Mouse (Mus musculus) stomach, embryonic 16.5 days (tissue): Measurements from ENCODE around the gene Rpl23. TPM values are rescaled to one million over a fixed set of nuclear protein-coding genes. Genes with fewer than 3 reads are reported as not detected.

Source experiments
- ATAC-seq: fragments of 200-750 bp; cut with Nextera tagmentation; 2 replicates; pipeline ENCODE4 v1.8.0; 2017; ENCODE audit warnings: moderate number of reproducible peaks, moderate TSS enrichment; ENCODE audit not compliant: insufficient read depth, low FRiP score
- H3K27ac ChIP-seq: fragments of 300-500 bp; sonication (generic); 2 replicates; pipeline ENCODE4 v1.5.1; 2014; ENCODE audit warnings: low read length
- H3K27me3 ChIP-seq: fragments of 300-500 bp; sonication (generic); 2 replicates; pipeline ENCODE4 v1.6.1; 2014; ENCODE audit warnings: low read length, control low read depth, mixed read lengths; ENCODE audit not compliant: control insufficient read depth, insufficient read depth
- H3K36me3 ChIP-seq: fragments of 300-500 bp; sonication (generic); 2 replicates; pipeline ENCODE4 v1.6.1; 2014; ENCODE audit warnings: low read length; ENCODE audit not compliant: control insufficient read depth, insufficient read depth
- H3K4me1 ChIP-seq: fragments of 300-500 bp; sonication (generic); 2 replicates; pipeline ENCODE4 v1.6.1; 2014; ENCODE audit warnings: low read length, control low read depth, mixed read lengths; ENCODE audit not compliant: control insufficient read depth, insufficient read depth
- H3K4me2 ChIP-seq: fragments of 300-500 bp; sonication (generic); 2 replicates; pipeline ENCODE4 v1.6.1; 2014; ENCODE audit warnings: low read depth, low read length, mixed read lengths
- H3K4me3 ChIP-seq: fragments of 300-500 bp; sonication (generic); replicated peaks from 2 replicates; pipeline ENCODE4 v1.5.1; 2014; ENCODE audit warnings: mild to moderate bottlenecking, low read length
- H3K9ac ChIP-seq: fragments of 300-500 bp; sonication (generic); 2 replicates; pipeline ENCODE4 v1.6.1; 2014; ENCODE audit warnings: low read length
- H3K9me3 ChIP-seq: fragments of 300-500 bp; sonication (generic); replicated peaks from 2 replicates; pipeline ENCODE4 v1.6.1; 2016; ENCODE audit warnings: low read length, control low read depth; ENCODE audit not compliant: control insufficient read depth
- WGBS: fragments of 180-500 bp; shearing (Covaris S2); extraction: QIAGEN DNeasy Blood & Tissue Kit; methylation state at CpG from one replicate; pipeline ENCODE4 v1.1.7; 2014; 5-methylcytosine and 5-hydroxymethylcytosine counted together
- polyA plus RNA-seq: library from polyadenylated mRNA; unstranded; fragments of >200 nt; fragmentation: Nextera tagmentation; extraction: Ambion mirVana; gene quantifications from 2 replicates; pipeline ENCODE4 v1.2.1, GENCODE M21; 2015

Gene Rpl23
- polyA plus RNA-seq, 1 experiment from 2014 or later = 586 TPM

DNA sequence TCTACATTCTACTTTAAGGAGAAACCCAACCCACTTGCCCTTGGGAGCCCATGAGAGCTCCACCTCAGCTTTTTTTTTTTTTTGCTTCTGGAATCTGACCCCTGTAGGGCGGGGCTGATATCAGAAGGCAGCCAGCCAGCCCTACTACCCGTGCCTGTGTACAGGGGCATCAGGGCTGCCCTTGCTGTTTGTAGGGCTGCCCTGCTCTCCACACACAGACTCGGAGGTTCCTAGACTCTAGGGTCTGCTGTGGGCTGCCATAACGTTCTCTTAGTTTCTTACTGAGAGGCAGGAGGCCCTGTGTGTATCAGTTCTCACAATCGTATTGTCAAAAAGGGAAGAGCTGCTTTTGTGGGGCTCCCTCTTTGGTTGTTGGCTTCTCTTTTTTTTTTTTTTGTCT is 35.1 kb upstream of the Rpl23 start:
- Histone ChIP-seq H3K36me3 (no peaks in the 10 kb centered on the region), H3K4me3 (no peak overlapping the region), H3K27ac (peak overlapping the region; percentile 78), H3K9me3 (no peaks in the 10 kb centered on the region), H3K4me2 (0 out of 2 replicates have a peak overlapping the region, but pooled peaks have one; percentile 6), H3K4me1 (peaks cover 72% of the 10 kb centered on the region), H3K9ac (no peak overlapping the region), H3K27me3 (no peaks in the 10 kb centered on the region)
- peak; percentile 31; the same call in 1 of the 2 replicates for ATAC-seq
- WGBS = 28% methylated on average over 5 of the region's 5 CpGs

DNA sequence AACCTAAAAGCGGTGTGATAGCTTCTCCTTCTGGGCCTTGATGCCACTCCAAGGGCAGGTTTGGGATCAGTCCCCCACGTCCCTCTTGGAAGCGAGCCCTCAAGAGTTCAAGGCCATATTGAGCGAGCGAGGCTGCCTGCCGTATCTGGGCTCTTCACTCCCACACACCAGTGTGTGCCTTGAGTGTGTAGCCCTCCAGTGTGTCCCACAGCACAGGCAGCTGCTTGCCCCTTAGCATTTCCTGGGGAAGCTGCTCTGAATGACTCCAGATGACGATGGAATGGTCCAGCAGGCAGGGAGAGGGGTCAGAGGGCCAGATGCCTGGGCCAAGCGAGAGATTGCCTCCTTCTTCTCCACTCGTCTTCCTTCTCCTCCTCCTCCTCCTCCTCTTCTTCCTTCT is 34.7 kb upstream of the Rpl23 start:
- peaks cover 76% of the 10 kb centered on the region for H3K4me1 ChIP-seq

DNA sequence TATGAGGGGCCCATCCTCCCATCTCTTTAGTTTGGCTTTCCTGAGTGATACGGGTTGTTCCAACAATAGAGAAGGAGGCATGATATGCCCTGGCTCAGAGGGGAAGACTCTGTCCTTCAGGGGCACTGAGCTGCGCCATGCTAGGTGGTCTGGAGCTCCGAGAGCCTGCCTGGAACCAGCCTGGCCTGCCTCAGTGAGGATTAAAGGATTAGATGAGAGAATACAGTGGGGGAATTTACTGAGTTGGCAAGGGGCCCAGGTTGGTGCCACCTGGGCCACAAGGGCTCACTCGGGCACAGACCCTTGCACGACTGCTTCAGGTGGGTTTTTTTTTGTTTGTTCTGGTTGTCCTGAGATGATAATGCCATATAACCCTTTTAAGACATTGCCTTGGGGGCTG is 33.9 kb upstream of the Rpl23 start:
- H3K4me1 ChIP-seq = peaks cover 77% of the 10 kb centered on the region
- no peaks in the 10 kb centered on the region for H3K36me3 ChIP-seq
- H3K27ac ChIP-seq = peak overlapping the region; percentile 78
- ATAC-seq = no peak
- H3K9ac ChIP-seq = 0 out of 2 replicates have a peak overlapping the region, but pooled peaks have one; percentile 27
- no peaks in the 10 kb centered on the region for H3K9me3 ChIP-seq
- no peak overlapping the region for H3K4me2 ChIP-seq
- H3K4me3 ChIP-seq = no peak overlapping the region
- 57% methylated on average over 5 of the region's 5 CpGs for WGBS
- H3K27me3 ChIP-seq = no peaks in the 10 kb centered on the region

More for the DNA sequence above, 34.7 kb upstream of the Rpl23 start:
- Histone ChIP-seq H3K27ac (peak overlapping the region; percentile 78), H3K36me3 (no peaks in the 10 kb centered on the region), H3K4me3 (no peak overlapping the region), H3K9ac (0 out of 2 replicates have a peak overlapping the region, but pooled peaks have one; percentile 46), H3K27me3 (no peaks in the 10 kb centered on the region), H3K4me2 (0 out of 2 replicates have a peak overlapping the region, but pooled peaks have one; percentile 6), H3K9me3 (no peaks in the 10 kb centered on the region)
- 40% methylated on average over 9 of the region's 9 CpGs for WGBS
- no peak for ATAC-seq

DNA sequence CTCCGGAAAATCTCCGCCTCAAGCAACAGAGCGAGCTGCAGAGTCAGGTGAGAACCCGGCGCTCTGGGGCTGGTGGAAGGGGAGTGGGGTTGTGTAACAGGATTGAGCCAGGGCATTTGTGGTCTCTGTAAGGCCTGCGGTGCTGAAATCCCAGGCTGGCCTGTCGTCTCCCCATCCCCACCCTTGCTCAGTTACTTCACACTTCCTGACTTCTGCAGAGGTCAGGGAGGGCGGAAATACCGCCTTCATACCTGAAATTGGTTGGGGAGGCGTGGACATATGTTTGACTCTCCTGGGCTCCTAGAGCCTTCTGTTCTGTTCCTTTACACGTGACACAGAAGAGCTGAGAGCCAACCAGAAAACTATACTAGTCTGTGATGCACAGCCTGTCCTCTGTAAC is 33.5 kb upstream of the Rpl23 start:
- H3K27me3 ChIP-seq = no peaks in the 10 kb centered on the region
- WGBS = 67% methylated on average over 11 of the region's 11 CpGs
- peak overlapping the region; percentile 27; the same call in 1 of the 2 replicates for H3K9ac ChIP-seq
- H3K4me3 ChIP-seq = no peak overlapping the region
- H3K4me2 ChIP-seq = no peak overlapping the region; the same call in 1 of the 2 replicates
- no peaks in the 10 kb centered on the region for H3K36me3 ChIP-seq
- no peaks in the 10 kb centered on the region for H3K9me3 ChIP-seq
- peak overlapping the region; percentile 78 for H3K27ac ChIP-seq
- ATAC-seq = no peak
- H3K4me1 ChIP-seq = peaks cover 77% of the 10 kb centered on the region

DNA sequence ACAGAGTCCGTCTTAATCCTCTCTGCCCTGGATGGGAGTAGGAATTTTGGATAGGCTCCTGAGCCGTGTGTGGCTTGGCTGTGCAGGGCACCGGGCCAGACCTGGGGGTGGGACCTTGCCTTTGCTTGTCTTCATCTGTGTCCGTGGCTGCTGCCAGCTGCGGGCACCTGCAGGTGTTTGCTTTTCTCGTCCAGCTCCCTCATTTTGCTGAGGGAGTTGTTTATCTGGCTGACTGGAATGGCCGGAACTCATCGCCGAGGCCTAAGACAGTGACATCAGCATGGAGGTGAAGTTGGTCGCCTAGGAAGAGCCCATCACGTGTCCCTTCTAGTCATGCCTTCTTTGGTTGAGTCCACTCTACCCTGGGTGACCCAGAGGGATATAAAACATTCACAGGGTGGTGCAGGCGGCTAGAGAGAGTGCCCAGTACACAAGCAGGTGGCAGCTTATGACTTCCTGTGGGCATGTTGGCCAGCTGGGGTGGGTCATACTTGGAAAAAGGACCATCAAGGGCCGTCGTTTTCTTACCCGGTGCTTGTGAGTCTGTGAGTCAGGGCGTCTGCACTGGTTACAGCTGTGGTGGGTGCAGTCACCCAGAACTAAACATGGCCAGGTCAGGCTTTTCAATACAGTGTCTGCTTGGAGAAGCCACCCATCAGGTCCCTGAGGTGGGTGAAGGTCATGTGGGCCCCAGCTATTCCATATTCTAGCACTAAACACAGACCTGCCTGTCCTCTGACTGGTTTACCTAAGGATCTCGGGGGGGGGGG is 31.7 kb upstream of the Rpl23 start:
- no peak for ATAC-seq
- Histone ChIP-seq H3K4me1 (peaks cover 86% of the 10 kb centered on the region), H3K36me3 (no peaks in the 10 kb centered on the region), H3K9me3 (no peaks in the 10 kb centered on the region), H3K27me3 (no peaks in the 10 kb centered on the region), H3K4me3 (no peak overlapping the region), H3K27ac (peak overlapping the region; percentile 61), H3K4me2 (no peak overlapping the region), H3K9ac (peak overlapping the region; percentile 32; the same call in 1 of the 2 replicates)
- WGBS = 58% methylated on average over 17 of the region's 17 CpGs

DNA sequence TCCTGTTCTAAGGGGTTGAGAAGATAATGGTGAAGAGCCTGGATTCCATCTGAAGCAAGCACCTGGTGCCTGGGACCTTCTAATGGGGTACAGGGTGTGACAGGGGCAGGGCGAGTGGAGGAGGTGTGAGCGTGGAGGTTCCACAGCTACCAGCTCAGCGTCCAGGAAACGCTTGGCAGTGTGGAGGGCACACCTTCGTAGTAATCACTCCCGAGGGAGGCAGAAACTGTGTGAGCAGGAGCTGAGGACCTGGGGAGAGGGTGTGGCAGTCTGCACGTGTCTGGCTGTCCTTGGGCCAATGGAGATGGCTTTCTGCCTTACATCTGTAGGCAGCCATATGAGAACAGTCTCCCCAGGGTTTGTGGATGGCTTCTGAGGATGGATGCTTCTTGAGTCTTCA is 30.8 kb upstream of the Rpl23 start:
- peak; percentile 57 for ATAC-seq
- Histone ChIP-seq H3K9ac (no peak overlapping the region; the same call in 1 of the 2 replicates), H3K4me2 (no peak overlapping the region), H3K27me3 (no peaks in the 10 kb centered on the region), H3K9me3 (no peaks in the 10 kb centered on the region), H3K36me3 (no peaks in the 10 kb centered on the region), H3K4me1 (peaks cover 86% of the 10 kb centered on the region), H3K4me3 (no peak overlapping the region), H3K27ac (peak overlapping the region; percentile 61)
- 42% methylated on average over 7 of the region's 7 CpGs for WGBS

DNA sequence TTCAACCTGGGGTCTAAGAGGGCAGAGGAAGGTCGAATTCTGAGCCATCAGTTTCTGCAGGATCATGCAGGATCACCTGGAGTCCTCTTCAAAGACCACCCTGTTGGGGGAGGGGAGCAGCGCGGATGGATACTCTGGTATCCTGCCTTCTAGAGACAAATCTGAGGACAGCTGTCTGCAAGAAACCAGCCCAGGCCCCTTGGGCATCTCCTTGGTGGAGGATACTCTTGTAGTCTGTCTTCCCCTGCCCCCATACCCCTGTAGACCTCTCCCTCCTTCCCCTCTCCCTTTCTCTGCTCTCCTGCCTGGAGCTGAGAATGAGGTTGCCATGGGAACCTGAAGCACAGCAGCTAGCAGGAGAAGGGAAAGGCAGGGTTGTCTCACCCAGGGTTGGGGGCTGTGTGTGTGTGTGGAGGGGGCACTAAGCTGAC is 30.3 kb upstream of the Rpl23 start:
- peak overlapping the region; percentile 61 for H3K27ac ChIP-seq
- peaks cover 86% of the 10 kb centered on the region for H3K4me1 ChIP-seq
- H3K4me2 ChIP-seq = no peak overlapping the region
- no peaks in the 10 kb centered on the region for H3K27me3 ChIP-seq
- WGBS = 48% methylated on average over 3 of the region's 3 CpGs
- no peaks in the 10 kb centered on the region for H3K36me3 ChIP-seq
- no peaks in the 10 kb centered on the region for H3K9me3 ChIP-seq
- ATAC-seq = no peak
- H3K4me3 ChIP-seq = no peak overlapping the region
- H3K9ac ChIP-seq = peak overlapping the region; percentile 29; the same call in 1 of the 2 replicates

DNA sequence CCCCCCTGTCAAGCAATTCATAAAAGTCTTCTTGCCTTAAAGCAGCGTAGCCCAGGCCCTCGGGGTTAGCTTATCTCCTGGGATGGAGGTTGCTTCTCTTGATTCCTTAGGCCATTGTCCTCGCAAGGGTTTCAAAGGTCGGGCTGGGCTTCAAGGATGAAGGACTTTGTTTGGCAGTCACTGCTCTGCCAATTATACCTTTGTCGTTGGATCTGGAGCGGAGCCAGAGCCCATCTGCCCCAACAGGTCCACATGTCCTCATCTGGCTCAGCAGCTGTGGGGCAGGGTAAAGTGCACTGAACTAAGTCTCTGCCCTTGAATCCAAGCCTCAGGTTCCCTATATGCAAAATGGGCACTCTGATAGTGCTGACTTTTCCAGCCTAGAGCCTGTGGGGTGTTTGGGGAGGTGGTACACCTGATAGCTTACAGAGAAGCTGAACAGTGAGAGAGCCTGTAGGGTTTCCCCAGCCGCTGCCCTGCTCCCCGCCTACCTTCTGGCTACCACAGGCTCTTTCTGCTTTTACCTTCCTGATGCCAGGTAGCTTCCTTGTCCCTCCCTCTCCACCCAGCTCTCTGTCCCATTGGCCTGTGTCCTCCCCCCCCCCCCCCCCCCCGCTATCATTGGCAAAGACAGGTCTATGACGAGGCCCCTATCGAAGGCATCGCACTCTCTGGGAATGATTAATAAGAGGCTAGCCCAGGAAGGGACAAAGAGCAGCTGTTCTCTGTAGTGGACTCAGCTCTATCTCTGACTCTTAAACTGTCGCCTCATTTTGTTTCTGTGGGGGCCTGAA is 29.5 kb upstream of the Rpl23 start:
- peaks cover 83% of the 10 kb centered on the region for H3K4me1 ChIP-seq
- no peaks in the 10 kb centered on the region for H3K9me3 ChIP-seq
- H3K9ac ChIP-seq = peak overlapping the region; percentile 29; the same call in 1 of the 2 replicates
- no peak overlapping the region for H3K4me3 ChIP-seq
- no peaks in the 10 kb centered on the region for H3K36me3 ChIP-seq
- no peak for ATAC-seq
- WGBS = 31% methylated on average over 12 of the region's 13 CpGs
- H3K27ac ChIP-seq = peak overlapping the region; percentile 78
- H3K4me2 ChIP-seq = peak overlapping the region; percentile 19
- H3K27me3 ChIP-seq = no peaks in the 10 kb centered on the region

DNA sequence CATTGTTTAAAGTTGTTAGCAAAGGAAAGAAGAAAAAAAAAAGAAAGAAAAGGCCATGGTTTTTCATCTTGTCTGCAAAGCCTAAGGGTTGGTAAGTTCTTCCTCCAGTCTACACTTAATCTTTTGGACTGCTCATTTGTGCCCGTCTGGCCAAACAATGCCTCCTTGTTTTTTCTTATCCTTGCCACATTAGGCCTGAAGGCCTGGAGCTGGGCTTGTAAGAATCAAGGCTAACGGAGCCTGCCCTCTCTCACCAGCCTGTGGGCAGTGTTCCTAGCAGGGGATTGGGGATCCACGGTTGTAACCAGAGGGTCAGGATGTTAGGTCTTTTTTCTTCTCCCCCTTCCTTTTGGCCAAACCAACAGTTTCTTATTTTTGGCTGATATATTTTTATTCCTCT is 28.7 kb upstream of the Rpl23 start:
- 50% methylated on average over 3 of the region's 3 CpGs for WGBS
- Histone ChIP-seq H3K27ac (peak overlapping the region; percentile 58), H3K9me3 (no peaks in the 10 kb centered on the region), H3K27me3 (no peaks in the 10 kb centered on the region), H3K4me3 (no peak overlapping the region), H3K4me2 (no peak overlapping the region), H3K4me1 (peaks cover 83% of the 10 kb centered on the region), H3K36me3 (no peaks in the 10 kb centered on the region), H3K9ac (no peak overlapping the region)
- no peak for ATAC-seq
